Mouse (Mus musculus) T-cell, adult 2 months (primary cell): Measurements from ENCODE around the gene Rpl21.

Experiments used
- DNase-seq: peaks from one replicate; pipeline ENCODE4 v3.0.0; 2022; ENCODE audit warnings: low spot score

Rpl21 gene

DNA sequence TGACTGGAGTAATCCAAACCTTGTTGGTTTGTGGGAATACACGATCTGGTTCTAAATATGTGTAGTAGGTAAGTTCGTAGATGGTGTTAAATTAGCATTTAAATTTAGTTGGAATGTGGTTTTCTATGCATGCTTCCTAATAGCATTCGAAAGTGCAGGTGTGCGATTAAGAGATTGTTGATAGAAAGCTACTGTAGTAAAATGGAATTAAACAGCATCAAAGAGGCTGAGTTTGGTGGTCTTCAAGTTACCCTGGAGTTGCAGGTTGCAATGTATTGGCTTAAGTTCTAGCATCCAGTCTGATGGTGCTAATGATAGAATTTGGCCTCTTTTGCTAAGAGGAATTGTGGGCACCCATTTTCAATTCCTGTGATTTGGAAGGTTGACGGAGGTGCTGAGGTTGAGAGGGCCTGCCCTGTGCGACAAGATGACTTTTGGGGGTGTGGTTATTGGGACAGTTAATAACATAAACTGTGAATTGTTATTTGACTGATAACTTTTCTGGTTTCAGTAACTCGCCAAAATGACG, 1.0 kb downstream of the Rpl21 start:
- DNase-seq: no peak

DNA sequence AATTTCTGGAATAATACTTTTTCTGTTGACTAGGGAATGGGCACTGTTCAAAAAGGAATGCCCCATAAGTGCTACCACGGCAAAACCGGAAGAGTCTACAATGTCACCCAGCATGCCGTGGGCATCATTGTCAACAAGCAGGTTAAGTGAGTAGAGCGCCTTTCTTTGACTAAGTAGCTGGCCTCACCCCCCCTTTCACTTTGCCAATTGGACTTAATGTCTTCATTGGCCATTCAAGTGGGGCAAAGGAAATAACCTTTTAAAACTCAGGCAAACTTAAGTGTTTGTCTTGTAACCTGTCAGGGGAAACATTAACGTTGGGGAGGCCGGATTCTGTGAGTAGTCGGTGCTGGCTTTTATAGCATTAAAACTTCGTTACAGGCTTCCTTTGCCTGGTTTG, 2.3 kb downstream of the Rpl21 start:
- DNase-seq: no peak

DNA sequence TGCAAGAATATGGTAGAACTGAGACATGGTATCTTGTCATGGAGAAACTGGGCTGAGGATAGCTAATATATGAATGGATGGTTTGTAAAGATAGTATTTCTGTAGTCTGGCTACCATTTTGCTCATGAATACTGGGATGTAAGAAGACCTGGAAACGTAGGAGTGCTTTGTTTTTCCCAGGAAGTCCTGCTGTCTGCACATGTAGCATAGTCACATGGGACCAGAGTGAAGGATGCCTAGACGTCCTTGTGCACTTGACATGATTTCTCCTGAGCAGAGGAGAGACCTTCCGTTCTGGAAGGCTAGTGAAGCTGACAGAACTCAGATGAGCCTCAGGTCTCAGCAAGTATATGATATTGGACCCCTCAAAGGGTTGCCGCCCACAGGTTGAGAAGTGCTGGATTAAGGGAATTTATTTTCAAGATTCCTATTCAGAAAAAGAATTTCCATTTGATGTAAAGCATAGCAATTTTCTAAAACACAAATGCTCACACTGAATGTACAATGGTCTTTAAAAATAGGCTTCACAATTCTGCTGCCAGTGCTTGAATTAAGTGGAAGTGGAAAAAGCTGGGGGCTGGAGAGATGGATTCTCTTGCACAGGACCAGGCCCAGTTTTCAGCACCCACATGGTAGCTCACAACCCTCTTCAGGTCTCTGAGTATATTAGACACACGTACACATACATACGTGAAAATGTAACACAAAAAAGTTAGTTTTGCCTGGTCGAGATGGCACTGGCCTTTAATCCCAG, 5.5 kb downstream of the Rpl21 start:
- DNase-seq: no peak

DNA sequence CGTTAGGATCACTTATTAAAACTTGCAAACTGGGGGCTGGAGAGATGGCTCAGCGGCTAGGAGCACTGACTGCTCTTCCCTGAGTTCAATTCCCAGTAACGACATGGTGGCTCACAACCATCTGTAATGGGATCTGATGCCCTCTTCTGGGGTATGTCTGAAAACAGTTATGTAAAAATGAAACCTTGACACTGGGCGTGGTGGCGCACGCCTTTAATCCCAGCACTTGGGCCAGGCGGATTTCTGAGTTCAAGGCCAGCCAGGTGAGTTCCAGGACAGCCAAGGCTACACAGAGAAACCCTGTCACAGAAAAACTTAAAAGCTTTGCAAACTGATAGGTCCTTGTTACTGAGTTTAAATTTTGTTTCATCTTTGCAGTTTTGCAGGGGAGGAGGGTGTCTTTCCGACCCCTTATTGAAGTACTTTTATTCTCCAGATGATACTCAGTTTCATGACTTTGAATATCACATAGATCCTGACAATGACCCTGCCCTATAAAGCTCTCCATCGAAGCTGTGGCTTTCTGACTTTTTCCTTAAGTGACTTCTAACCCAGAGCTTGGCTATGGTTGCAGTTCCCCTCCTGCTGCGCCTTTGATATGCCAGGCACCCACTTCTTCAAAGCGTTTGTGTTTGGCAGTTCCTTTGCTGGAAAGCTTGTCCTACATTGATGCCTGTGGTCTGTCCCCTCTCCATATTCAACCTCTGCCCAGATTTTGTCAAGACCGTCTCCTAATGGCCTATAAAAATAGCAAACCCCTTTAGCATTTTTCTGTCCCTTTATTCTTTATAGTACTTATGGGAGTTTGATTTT, 6.4 kb downstream of the Rpl21 start:
- no peak for DNase-seq

DNA sequence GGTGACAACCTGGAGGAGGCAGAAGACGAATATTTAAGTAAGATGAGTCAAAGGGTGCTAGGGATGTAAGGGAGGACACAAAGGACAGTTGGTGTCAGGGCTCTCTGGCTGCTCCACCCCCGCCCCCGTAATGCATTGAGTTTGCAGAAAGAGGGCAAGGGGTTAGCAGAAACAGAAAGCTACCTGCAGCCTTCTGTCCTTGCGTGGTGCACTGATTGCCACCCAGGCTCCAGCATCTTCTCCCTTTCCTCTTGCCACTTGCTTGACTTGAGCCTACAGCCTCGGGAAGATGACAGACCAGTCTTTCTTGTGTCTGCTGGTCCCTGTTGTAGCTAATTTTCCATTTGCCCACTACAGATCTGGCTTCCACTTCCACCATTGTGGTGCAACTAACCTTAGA, 7.1 kb downstream of the Rpl21 start:
- DNase-seq: no peak

DNA sequence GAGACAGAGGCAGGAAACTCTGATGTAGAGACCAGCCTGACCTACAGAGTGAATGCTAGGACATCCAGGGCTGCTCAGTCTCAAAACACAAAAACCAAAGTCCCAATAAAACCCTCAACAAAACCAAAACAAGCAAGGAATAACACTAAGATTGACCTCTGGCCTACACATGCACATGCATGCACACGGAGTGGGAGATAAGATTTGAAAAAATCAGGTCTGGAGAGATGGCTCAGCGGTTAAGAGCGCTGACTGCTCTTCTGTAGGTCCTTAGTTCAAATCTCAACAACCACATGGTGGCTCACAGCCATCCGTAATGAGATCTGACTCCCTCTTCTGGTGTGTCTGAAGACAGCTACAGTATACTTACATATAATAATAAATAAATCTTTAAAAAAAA, 7.7 kb downstream of the Rpl21 start:
- no peak for DNase-seq

DNA sequence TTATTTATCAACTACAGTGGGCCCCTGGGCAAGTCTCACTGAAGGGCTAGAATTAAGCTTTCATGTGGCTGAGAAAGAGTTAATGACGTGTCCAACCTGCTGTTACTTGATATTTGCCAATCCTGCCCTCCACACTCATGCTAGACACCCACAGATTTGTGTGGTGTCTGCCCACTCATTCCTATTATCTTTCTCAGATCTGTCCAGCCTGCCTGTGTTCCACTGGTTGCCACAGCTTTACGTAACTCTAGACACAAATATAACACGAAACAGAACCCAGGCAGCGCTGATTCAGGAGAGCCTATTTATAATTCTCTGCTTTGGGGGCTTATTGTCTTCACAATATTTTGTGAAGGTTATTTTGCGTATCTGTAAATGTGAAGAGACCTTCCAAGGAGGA, 8.6 kb downstream of the Rpl21 start:
- no peak for DNase-seq

DNA sequence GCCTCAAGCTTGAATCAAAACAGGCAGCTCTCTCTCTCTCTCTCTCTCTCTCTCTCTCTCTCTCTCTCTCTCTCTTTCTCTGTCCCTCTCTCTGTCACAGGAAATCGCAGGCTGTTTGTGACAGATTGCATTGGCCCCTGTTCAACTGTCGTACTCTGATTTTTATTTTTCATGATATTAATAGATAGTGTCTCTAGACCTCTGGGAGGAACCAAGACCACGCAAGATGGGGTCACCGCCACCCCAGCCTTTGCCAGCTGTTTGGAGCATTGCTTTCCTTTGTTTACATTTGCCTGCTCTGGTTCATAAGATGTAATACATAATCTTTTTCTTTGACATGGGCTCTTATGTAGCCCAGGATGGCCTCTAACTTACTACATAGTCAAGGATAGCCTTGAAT, 9.3 kb downstream of the Rpl21 start:
- no peak for DNase-seq

DNA sequence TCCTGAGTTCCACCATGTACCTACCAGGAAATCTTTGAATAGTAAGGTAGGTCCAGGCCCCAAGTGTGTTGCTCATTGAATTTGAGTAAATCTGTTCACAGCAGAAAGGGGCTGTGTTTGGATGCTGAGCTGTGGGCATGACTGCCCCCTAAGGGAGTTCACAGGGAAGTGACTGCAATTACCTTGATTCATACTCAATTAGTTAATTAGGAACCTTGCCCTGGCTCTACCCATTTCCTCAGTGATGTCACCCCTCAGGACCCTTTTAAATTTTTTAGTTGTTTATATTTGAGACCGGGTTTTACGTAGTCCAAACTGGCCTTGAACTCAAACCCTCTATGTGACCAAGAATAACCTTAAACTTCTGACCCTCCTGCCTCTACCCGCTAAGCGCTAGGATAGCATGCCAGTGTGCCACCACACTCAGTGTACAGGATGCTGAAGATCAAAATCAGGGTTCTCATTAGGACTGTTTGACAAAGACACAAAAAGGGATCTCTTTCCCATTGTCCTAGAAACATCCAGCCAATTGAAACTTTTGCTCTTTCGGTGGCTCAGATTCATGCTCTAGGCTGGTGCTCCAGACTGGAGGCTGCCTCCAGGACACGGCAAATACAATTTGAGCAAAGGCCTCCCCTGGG, 11.7 kb downstream of the Rpl21 start:
- DNase-seq: no peak

DNA sequence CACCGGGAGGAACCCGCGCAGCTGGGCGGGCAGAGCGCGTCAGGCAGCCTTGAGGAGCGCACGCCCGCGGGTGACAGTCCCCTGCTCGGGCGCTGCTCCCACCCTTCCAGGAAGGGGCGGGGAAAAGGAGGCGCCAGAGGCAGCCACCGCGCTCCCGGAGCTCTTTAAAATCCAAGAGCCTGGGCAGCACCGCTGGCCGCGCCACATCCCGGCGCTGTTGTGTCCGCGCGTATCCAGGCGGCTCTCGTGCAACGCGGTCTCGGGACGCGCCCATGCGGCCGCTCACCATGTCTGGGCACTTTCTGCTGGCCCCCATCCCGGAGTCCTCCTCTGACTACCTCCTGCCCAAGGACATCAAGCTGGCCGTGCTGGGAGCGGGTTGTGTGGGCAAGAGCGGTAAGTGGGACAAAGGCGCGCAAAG, 12.3 kb downstream of the Rpl21 start, which contains the start of gene Rasl11a:
TSS of gene Rasl11a (plus strand) at position 127 of the 421 bp plus-strand sequence.
- DNase-seq: peak; percentile 32

DNA sequence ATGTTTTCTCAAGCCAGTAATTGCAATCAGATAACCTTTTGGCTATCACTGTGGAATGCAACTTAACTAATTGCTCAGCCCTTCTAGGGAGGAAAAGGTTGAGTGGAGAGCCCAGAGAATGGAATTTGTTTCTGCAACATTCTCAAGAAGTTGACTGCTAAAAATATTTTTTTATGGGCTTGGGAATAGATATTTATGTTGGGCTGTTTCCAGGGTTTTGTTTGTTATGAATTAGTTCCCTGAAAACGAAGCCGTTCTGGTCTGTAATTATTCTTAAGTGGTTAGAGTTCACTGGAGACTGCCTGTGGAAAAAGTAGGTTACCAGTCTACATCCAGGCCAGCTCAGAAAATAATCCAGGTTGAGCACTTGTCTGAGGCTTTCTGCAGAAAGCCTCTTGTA, 13.8 kb downstream of the Rpl21 start:
- DNase-seq: no peak

DNA sequence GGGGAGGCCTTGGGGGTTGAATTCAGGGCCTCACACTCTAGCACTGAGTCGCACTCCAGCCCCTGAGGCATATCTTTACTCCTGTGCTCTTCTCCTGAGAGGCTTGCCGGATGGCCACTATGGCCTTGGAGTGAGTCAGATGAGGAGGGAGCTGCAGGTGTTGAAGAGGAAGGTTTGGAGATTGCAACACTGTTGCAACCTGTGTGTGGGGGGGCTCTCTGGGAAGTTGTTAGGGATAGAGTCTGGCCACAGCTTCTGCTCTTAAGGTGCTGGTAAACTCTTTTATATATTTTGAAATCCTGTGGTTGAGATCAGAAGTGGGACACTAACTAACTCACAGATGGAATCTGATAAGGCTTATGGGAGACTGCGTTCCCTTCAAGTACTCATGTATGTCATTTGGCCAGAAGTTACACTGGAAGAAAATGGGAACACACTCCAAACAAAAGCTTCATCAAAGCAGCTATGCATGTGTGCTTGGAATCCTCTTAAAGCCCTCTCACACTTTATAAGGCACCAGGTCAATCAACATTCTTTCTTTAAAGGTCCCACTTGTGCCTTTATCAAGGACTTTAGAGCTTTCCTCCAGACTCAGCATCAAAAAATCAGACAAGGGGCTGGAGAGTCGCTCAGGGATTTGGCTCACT, 16.4 kb downstream of the Rpl21 start:
- DNase-seq: no peak

DNA sequence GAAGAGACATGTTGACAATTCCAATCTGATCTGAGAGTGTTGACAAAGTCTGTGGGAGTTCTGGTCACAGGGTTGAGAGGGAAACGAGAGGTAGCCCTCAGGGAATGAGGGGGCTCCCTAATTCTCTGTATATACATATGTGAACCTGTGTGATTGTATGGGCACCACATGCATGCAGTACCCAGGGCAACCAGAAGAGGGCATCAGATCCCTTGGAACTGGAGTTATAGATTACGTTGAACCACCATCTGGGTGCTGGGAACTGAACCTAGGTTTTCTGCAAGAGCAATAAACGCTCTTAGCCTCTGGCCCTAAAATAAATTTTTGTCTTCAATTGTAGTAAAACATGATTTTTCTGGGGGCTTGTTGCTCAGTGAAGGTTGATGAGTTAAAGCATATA, 23.4 kb downstream of the Rpl21 start:
- DNase-seq: no peak

DNA sequence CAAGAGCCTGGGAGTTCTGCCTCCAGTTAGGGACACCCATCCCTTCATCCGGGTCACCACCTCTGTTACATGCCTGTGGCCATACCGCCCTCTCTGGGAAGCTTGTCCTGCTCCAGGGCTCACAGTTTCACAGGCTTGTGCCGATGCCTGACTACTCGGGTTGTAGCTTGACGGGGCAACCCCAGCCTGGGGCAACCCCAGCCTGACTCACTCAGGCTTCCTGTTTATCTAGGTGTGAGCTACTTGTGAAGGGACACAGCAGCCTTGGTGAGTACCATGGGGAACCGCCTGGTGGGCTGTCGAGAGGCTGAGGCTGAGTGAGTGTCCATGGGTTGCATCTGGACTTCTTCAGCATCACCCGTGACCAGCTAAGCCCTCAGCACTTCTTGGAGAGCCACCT, 24.9 kb downstream of the Rpl21 start:
- DNase-seq: no peak

DNA sequence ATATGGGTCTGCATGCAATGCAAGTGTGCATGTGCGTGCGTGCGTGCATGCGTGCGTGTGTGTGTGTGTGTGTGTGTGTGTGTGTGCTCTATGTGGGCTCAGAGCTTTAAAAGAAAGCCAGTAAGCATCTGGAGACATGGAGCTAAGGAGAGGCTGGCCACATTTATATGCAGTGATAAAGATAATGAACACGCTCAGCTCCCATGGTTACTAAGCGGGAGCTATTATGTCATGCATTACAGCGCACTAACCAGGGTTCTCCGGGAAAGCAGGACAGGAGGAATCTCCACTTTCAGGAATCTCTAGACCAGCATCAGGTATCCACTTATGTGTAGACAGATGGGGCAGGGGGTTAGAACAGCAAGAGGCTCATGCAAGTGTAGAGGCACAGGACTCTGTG, 26.1 kb downstream of the Rpl21 start:
- DNase-seq: no peak

DNA sequence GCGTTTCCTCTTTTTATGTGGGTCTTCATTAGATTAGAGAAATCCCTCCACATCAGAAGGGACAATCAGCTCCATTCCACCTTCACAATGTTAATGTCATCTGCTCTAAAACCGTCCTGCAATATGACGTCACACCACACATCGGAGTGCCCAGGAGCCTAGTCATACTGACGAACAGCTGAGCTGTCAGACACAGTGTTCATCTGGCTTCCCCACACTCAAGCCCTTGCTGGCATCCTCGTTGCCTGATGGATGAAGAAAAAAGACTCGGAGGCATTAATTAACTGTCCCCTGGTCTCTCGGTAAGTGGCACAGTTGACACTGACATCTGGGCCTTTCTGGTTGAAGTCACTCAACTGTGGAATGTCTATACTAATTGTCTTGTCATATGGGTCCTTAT, 26.6 kb downstream of the Rpl21 start:
- no peak for DNase-seq

DNA sequence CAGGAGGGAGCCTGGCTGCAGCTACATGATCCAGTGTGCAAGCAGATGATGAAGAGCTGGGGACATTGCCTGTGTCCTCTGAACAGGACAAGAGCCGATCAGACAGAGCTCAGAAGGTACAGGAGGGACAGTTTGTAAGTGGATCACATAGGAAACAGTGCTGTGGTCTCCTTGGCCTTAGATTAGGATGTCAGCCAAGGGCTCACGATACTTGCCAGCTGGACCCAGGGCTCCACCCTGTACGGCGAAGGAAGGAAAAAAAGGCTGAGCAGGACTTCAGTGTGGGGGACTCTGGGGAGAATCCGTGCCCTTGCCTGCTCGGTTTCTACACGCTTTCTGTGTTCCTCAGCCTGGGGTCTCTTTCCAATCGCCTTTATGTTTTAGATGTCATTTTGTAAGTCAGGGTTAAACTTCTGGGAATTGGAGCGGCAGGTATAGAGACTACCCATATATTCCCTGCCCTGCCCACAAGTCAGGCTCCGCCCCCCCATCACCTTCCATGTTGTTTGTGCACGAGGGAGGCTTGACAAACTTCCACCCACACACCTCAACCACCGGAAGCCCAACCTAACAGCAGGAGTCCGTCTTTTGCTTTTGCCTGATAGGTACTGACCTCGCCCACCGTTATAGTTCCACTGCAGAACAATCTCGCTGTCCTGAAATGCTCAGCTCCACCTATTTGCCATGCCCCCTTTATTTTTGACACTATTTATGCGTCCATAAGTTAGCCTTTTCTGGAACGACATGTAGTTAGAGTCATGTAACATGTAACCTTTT, 27.7 kb downstream of the Rpl21 start:
- no peak for DNase-seq

DNA sequence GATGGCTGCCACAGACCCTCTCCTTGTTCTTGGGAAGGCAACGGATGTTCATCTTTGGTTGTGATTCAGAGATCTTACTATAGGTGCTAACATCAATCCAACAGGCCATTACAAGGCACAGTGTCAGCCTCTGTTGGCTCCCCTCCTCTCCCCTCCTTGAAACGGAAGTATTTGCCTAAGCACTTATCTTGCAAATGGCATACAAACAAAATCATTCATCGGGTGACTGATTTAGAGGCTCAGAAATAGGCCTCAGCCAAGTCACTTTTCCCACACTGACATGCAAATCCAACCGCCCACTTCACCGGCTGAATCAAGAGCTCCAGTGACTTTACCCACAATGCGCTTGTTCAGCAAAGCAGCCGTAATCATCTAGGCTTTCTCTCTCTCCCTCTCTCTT, 28.9 kb downstream of the Rpl21 start:
- no peak for DNase-seq

DNA sequence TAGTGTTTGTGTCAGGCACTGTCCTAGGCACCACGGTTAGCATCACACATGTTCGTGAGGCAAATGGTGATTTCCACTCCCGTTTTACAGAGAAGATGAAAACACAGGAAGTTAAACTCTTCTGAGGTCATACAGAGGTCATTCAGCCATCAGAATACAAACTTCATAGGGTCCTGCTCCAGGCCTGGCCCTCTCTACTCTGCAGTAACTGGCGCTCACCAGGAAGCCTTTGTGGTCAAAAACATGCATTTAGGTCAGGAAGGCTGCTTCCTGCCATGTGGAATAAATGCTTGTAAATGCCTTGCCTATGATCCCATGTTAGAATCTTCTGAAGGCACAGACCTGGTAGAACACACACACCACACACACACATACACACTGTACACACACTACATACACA, 32.8 kb downstream of the Rpl21 start:
- peak; percentile 26 for DNase-seq

DNA sequence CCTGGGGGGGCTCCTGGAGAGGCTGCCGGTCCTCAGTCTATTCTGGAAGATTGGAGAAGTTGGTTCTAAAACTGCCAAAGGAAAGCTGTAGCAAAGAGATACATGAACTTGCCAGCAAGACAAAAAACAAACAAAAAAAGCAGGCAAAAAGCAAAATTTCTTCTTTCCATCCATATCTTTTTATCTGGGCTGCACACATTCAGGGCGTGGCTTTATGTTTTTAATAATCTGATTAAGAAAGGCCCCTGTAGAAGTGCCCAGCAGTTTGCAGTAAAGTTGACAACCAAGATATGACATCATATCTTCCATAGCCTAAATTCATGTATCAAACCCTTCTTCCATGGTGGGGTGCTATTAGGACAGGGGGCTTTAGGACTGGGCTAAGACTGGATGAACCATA, 33.6 kb downstream of the Rpl21 start:
- DNase-seq: no peak

DNA sequence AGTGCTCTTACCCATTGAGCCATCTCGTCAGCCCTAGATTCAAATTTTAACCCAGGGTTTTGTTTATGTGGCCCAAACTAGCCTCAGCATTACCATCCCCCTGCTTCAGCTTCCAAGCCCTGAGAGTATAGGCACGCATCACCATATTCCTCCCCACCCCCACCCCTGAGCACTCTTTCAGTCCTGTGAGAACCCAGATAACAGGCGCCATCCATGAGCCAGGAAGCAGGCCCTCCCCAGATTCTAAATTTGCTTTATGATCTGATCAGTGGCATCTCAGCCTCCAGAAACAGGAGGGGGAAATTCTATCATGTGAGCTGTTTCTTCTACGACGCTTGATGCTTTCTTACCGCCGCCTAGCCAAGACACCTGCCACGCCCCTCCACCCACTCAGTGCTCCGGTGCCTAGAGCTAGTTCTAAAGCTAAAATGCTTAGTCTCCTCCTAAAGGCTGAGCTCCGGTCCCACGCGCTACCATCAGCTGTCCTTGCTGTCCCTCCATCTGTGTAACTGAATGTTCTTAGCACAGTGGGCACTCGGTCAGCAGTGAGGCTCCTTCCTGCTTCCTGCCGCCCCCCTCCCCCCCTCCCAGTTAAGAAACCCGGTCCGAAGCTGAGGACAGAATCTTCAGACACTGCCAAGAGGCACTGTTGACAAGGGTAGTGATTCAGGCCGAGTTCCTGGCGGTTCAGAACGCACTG, 34.7 kb downstream of the Rpl21 start:
- DNase-seq: peak; percentile 81
